Mouse (Mus musculus): ENCODE results near the gene 2310022B05Rik. TPM values are rescaled to one million over a fixed set of nuclear protein-coding genes. Genes with fewer than 3 reads are reported as not detected.

Gene 2310022B05Rik
- polyA plus RNA-seq, 1 experiment from 2014 or later: 27.3 TPM

DNA sequence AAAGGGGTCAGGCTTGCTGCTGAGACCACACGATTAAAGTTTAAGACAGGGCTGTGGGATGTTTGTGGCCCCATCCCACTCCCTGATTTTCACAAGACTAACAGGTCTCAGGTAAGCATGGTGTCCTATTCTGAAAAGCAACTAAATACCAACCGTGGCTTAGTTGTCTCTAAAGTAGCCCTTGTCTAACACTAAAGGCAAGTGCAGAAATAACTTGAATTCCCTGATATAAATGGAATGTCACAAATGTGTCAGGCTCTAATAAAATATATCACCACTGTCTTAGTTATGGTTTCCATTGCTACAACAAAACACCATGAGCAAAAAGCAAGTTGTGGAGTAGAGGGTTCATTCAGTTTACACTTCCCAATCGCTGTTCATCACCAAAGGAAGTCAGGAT is 1.2 kb upstream of the 2310022B05Rik start:
- ATAC-seq (ENCODE audit: low FRiP score) (no peak), DNase-seq (ENCODE audit: low spot score) (no peak)
- Histone ChIP-seq H3K4me3 (replicated peaks; ENCODE audit: low read length) (no peak overlapping the region), H3K36me3 (replicated peaks; ENCODE audit: control insufficient read depth, insufficient read depth) (no peaks in the 10 kb centered on the region), H3K4me1 (replicated peaks; ENCODE audit: control insufficient read depth, insufficient read depth, low read length) (peaks cover 32% of the 10 kb centered on the region), H3K9me3 (ENCODE audit: control insufficient read depth, low read length) (no peaks in the 10 kb centered on the region), H3K4me2 (replicated peaks) (no peak overlapping the region), H3K27me3 (ENCODE audit: control insufficient read depth, insufficient read depth, low read length) (no peaks in the 10 kb centered on the region), H3K27ac (no peak overlapping the region), H3K9ac (no peak overlapping the region)
- WGBS: 87% methylated on average over 3 of the region's 3 CpGs

- WGBS: 46% methylated on average over 4 of the region's 4 CpGs
- DNase-seq (ENCODE audit: low spot score) (no peak), ATAC-seq (ENCODE audit: low FRiP score) (0 out of 2 replicates have a peak, but pooled peaks have one; percentile 15)
These were observed 683 bp upstream of the 2310022B05Rik start for GRCm38 (mm10) chr8:124663874-124664230.

DNA sequence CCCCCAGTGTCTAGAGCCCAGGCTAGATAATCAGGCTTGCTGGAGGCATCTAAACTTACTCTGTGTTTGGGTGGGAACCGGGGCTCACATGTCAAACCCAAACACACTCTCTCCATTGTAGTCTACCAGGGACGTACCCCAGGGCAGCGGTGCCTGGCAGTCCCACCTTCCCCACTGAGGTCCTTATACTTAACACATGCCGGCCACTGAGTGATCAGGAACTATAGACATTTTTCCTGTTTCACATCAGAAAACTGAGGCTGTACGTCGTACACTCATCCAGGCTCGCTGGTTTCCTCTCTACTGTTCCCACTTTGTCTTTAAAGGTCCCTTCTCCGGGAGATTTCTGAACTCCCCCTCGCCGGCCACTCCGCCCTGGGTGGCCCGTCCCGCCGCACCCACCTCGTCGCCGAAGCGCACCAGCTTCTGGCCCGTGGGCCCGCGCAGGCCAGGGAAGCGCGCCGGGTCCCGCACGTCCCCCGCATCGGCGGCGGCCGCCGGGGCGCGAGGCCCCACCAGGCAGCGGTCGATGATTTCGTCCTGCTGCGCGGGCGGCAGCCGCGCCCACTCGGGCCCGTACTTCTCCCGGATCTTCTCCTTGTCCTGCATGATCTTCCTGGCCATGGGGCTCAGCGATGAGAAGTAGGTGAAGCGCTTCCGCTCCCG is 590 bp downstream of the 2310022B05Rik start:
- Histone ChIP-seq H3K36me3 (replicated peaks; ENCODE audit: control insufficient read depth, insufficient read depth) (no peaks in the 10 kb centered on the region), H3K4me2 (replicated peaks) (peak overlapping the region; percentile 86), H3K27me3 (ENCODE audit: control insufficient read depth, insufficient read depth, low read length) (no peaks in the 10 kb centered on the region), H3K9ac (peak overlapping the region; percentile 95), H3K4me3 (replicated peaks; ENCODE audit: low read length) (peak overlapping the region; percentile 66), H3K9me3 (ENCODE audit: control insufficient read depth, low read length) (no peaks in the 10 kb centered on the region), H3K27ac (peak overlapping the region; percentile 87), H3K4me1 (replicated peaks; ENCODE audit: control insufficient read depth, insufficient read depth, low read length) (peaks cover 47% of the 10 kb centered on the region)
- peak; percentile 41; the same call in 1 of the 2 replicates for ATAC-seq (ENCODE audit: low FRiP score)
- under 1% methylated on average over 48 of the region's 49 CpGs for WGBS
- no peak for DNase-seq (ENCODE audit: low spot score)

More at GRCm38 (mm10) chr8:124663874-124664230, 683 bp upstream of the 2310022B05Rik start:
- peak overlapping the region; percentile 87 for H3K27ac ChIP-seq
- peak overlapping the region; percentile 66 for H3K4me3 ChIP-seq (replicated peaks; ENCODE audit: low read length)
- H3K4me1 ChIP-seq (replicated peaks; ENCODE audit: control insufficient read depth, insufficient read depth, low read length): peaks cover 36% of the 10 kb centered on the region
- peak overlapping the region; percentile 86 for H3K4me2 ChIP-seq (replicated peaks)
- peak overlapping the region; percentile 95 for H3K9ac ChIP-seq
- H3K27me3 ChIP-seq (ENCODE audit: control insufficient read depth, insufficient read depth, low read length): no peaks in the 10 kb centered on the region
- no peaks in the 10 kb centered on the region for H3K36me3 ChIP-seq (replicated peaks; ENCODE audit: control insufficient read depth, insufficient read depth)
- H3K9me3 ChIP-seq (ENCODE audit: control insufficient read depth, low read length): no peaks in the 10 kb centered on the region

- Histone ChIP-seq H3K27ac (no peak overlapping the region), H3K9me3 (ENCODE audit: control insufficient read depth, low read length) (no peaks in the 10 kb centered on the region), H3K4me1 (replicated peaks; ENCODE audit: control insufficient read depth, insufficient read depth, low read length) (peaks cover 48% of the 10 kb centered on the region), H3K27me3 (ENCODE audit: control insufficient read depth, insufficient read depth, low read length) (no peaks in the 10 kb centered on the region), H3K4me2 (replicated peaks) (peak overlapping the region; percentile 86), H3K36me3 (replicated peaks; ENCODE audit: control insufficient read depth, insufficient read depth) (no peaks in the 10 kb centered on the region), H3K4me3 (replicated peaks; ENCODE audit: low read length) (peak overlapping the region; percentile 66), H3K9ac (peak overlapping the region; percentile 95)
- WGBS: 52% methylated on average over 9 of the region's 9 CpGs
- ATAC-seq (ENCODE audit: low FRiP score): no peak
- DNase-seq (ENCODE audit: low spot score): no peak
These were observed 1.4 kb downstream of the 2310022B05Rik start for GRCm38 (mm10) chr8:124661781-124662180.

GRCm38 (mm10) chr8:124658415-124658814 is 4.8 kb downstream of the 2310022B05Rik start:
- no peaks in the 10 kb centered on the region for H3K27me3 ChIP-seq (ENCODE audit: control insufficient read depth, insufficient read depth, low read length)
- H3K4me3 ChIP-seq (replicated peaks; ENCODE audit: low read length): no peak overlapping the region
- ATAC-seq (ENCODE audit: low FRiP score) (no peak), DNase-seq (ENCODE audit: low spot score) (no peak)
- no peak overlapping the region for H3K9ac ChIP-seq
- peak overlapping the region; percentile 68 for H3K27ac ChIP-seq
- H3K4me1 ChIP-seq (replicated peaks; ENCODE audit: control insufficient read depth, insufficient read depth, low read length): peaks cover 57% of the 10 kb centered on the region
- H3K4me2 ChIP-seq (replicated peaks): 0 out of 2 replicates have a peak overlapping the region, but pooled peaks have one; percentile 9
- H3K36me3 ChIP-seq (replicated peaks; ENCODE audit: control insufficient read depth, insufficient read depth): 0 out of 2 replicates have a peak, but pooled peaks cover 6% of the 10 kb centered on the region
- 39% methylated on average over 2 of the region's 2 CpGs for WGBS
- H3K9me3 ChIP-seq (ENCODE audit: control insufficient read depth, low read length): no peaks in the 10 kb centered on the region

DNA sequence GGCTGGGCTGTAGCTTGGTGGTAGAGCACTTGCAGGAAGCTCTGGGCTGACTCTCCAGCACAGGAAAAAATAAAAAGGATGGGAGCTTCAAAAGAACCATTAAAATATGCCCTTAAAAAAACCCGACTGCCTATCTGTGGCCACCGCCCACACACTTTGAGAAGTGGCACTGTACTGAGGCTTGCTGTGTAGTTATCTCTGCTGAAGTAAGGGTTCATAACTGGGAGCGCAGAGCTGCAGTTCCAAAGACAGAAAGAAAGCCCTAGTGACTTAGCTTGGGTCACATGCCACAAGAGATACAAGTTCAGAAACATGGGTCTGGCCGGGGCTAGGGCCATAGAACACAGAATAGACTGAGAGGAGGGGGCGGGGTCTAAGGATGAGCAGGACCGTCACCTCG is 5.2 kb downstream of the 2310022B05Rik start:
- WGBS: 76% methylated on average over 7 of the region's 7 CpGs
- Histone ChIP-seq H3K4me3 (replicated peaks; ENCODE audit: low read length) (no peak overlapping the region), H3K27ac (peak overlapping the region; percentile 68), H3K27me3 (ENCODE audit: control insufficient read depth, insufficient read depth, low read length) (no peaks in the 10 kb centered on the region), H3K36me3 (replicated peaks; ENCODE audit: control insufficient read depth, insufficient read depth) (0 out of 2 replicates have a peak, but pooled peaks cover 6% of the 10 kb centered on the region), H3K9me3 (ENCODE audit: control insufficient read depth, low read length) (no peaks in the 10 kb centered on the region), H3K4me1 (replicated peaks; ENCODE audit: control insufficient read depth, insufficient read depth, low read length) (peaks cover 57% of the 10 kb centered on the region), H3K9ac (no peak overlapping the region), H3K4me2 (replicated peaks) (0 out of 2 replicates have a peak overlapping the region, but pooled peaks have one; percentile 9)
- ATAC-seq (ENCODE audit: low FRiP score) (no peak), DNase-seq (ENCODE audit: low spot score) (no peak)

DNA sequence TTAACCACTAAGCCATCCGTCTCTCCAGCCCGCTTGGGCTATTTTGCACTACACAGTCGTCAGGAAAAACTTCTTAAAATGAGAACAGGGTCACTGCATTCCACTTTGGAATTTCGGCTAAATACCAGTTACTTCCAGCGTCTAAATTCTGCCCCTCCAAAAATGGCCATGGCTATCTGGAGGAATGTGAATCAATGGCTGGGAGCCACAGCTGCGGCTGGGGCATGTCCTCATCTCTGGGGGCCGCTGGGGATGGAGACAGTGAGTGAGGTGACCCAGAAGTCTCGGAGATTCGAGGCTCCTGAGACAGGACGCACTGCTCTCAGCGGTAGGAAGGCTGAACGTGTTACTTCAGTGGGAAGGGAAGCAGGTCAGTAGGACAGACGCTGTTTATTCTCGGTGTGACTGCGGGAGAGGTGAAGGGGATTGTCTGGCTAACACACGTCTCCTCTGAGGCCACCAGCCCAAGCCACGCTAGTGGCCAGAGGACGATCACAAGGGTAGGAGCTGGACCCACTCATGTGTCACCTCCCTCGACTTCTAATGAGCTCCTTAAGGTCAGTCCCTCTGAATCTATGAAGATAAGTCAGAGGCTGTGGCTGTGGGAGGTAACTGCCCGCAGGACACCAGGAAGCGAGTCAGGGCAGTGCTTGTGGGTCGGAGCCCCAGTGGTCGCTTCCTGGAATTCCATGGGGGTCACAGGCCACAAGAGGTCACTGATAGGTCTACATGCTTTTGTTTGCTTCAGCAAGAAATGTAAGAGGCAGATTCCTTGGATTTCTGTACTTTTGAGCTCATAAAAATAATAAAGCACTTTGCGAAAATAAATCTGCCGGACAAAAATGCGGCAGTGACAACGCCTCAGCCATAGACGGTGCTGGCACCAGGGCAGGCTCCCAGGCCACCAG is 9.3 kb downstream of the 2310022B05Rik start:
- 65% methylated on average over 28 of the region's 28 CpGs for WGBS
- H3K4me1 ChIP-seq (replicated peaks; ENCODE audit: control insufficient read depth, insufficient read depth, low read length): peaks cover 28% of the 10 kb centered on the region
- ATAC-seq (ENCODE audit: low FRiP score) (no peak), DNase-seq (ENCODE audit: low spot score) (no peak)
- H3K9me3 ChIP-seq (ENCODE audit: control insufficient read depth, low read length): no peaks in the 10 kb centered on the region
- no peaks in the 10 kb centered on the region for H3K27me3 ChIP-seq (ENCODE audit: control insufficient read depth, insufficient read depth, low read length)
- no peak overlapping the region for H3K27ac ChIP-seq
- H3K36me3 ChIP-seq (replicated peaks; ENCODE audit: control insufficient read depth, insufficient read depth): peaks cover 14% of the 10 kb centered on the region
- H3K9ac ChIP-seq: no peak overlapping the region
- no peak overlapping the region for H3K4me3 ChIP-seq (replicated peaks; ENCODE audit: low read length)
- H3K4me2 ChIP-seq (replicated peaks): no peak overlapping the region

GRCm38 (mm10) chr8:124652546-124652945 is 10.6 kb downstream of the 2310022B05Rik start:
- Histone ChIP-seq H3K4me1 (replicated peaks; ENCODE audit: control insufficient read depth, insufficient read depth, low read length) (peaks cover 21% of the 10 kb centered on the region), H3K4me3 (replicated peaks; ENCODE audit: low read length) (no peak overlapping the region)

DNA sequence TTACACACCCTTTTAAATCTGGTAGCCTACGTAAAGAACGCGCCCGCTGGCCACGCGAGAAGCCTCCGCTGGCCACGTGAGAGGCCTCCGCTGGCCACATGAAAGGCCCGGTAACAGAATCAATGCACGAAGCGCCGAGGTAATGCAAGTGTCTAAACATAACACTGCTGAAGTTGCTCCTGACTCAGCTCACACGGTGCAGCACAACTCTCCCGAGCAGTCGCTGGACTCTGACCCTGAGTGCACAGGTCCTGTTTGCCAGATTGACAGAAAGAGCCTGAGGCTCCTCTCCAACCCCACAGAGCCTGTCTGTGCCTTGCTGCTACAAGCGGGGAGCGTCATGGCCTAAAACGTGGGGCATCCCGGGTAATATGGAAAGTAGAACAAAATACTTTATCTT is 11.4 kb downstream of the 2310022B05Rik start:
- 91% methylated on average over 20 of the region's 20 CpGs for WGBS
- Histone ChIP-seq H3K27me3 (ENCODE audit: control insufficient read depth, insufficient read depth, low read length) (no peaks in the 10 kb centered on the region), H3K27ac (no peak overlapping the region), H3K9me3 (ENCODE audit: control insufficient read depth, low read length) (no peaks in the 10 kb centered on the region), H3K4me1 (replicated peaks; ENCODE audit: control insufficient read depth, insufficient read depth, low read length) (peaks cover 21% of the 10 kb centered on the region), H3K36me3 (replicated peaks; ENCODE audit: control insufficient read depth, insufficient read depth) (peaks cover 14% of the 10 kb centered on the region), H3K4me2 (replicated peaks) (no peak overlapping the region), H3K4me3 (replicated peaks; ENCODE audit: low read length) (no peak overlapping the region), H3K9ac (no peak overlapping the region)
- ATAC-seq (ENCODE audit: low FRiP score) (no peak), DNase-seq (ENCODE audit: low spot score) (no peak)

More at GRCm38 (mm10) chr8:124652546-124652945, 10.6 kb downstream of the 2310022B05Rik start:
- no peak overlapping the region for H3K4me2 ChIP-seq (replicated peaks)
- DNase-seq (ENCODE audit: low spot score) (no peak), ATAC-seq (ENCODE audit: low FRiP score) (no peak)
- peaks cover 14% of the 10 kb centered on the region for H3K36me3 ChIP-seq (replicated peaks; ENCODE audit: control insufficient read depth, insufficient read depth)
- no peaks in the 10 kb centered on the region for H3K9me3 ChIP-seq (ENCODE audit: control insufficient read depth, low read length)
- WGBS: 34% methylated on average over 4 of the region's 4 CpGs
- H3K27ac ChIP-seq: 0 out of 2 replicates have a peak overlapping the region, but pooled peaks have one; percentile 57
- H3K9ac ChIP-seq: no peak overlapping the region
- H3K27me3 ChIP-seq (ENCODE audit: control insufficient read depth, insufficient read depth, low read length): no peaks in the 10 kb centered on the region

Data from hindbrain, embryonic 14.5 days (tissue).